Mouse (Mus musculus) retina, embryonic 14.5 days (tissue): ENCODE measurements around the gene Nhlh1.

Source experiments
- DNase-seq: peaks from one replicate; pipeline ENCODE4 v3.0.0-alpha.2; 2015; ENCODE audit warnings: low spot score

The Nhlh1 gene

GRCm38 (mm10) chr1:172057491-172057921 lies at the start of gene Nhlh1:
Nhlh1 (minus strand) TSS chr1:172057573.
- DNase-seq, result peak; percentile 70

- peak; percentile 34 for DNase-seq
Observed at GRCm38 (mm10) chr1:172105101-172105500, 47.7 kb upstream of the Nhlh1 start.

GRCm38 (mm10) chr1:172103619-172104018 lies 46.2 kb upstream of the Nhlh1 start:
- no peak for DNase-seq

- no peak for DNase-seq
Observed at GRCm38 (mm10) chr1:172099325-172100033, 42.1 kb upstream of the Nhlh1 start.

DNA sequence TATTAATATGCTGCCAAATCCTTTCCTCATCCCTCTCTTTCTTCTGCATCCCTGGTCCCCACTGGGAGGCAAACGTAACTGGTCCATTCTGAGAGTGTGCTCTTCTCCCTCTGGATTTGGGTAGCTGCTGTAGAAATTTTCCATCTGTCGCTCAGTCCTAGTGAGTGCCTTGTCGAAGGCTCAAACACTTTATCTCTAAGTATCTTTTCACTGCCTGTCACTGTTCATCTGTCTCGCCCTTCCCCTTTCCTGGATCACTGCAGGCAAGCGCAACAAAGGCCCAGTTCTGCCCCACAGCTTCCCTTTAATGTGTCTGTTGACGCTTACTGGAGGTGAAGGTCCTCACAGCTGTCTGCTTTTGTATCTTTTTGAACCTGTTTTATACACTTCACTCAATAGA lies 37.8 kb upstream of the Nhlh1 start:
- peak; percentile 54 for DNase-seq

- no peak for DNase-seq
Observed at GRCm38 (mm10) chr1:172094295-172094694, 36.9 kb upstream of the Nhlh1 start.

- no peak for DNase-seq
Observed at GRCm38 (mm10) chr1:172093522-172093921, 36.1 kb upstream of the Nhlh1 start.

- DNase-seq, result no peak
Observed at GRCm38 (mm10) chr1:172082899-172083445, 25.6 kb upstream of the Nhlh1 start.

GRCm38 (mm10) chr1:172082101-172082898 lies 24.9 kb upstream of the Nhlh1 start, which contains the start of the genes Copa and Ncstn:
Copa (plus strand) TSS chr1:172082529.
Ncstn (minus strand) TSS chr1:172082795.
- peak; percentile 98 for DNase-seq

DNA sequence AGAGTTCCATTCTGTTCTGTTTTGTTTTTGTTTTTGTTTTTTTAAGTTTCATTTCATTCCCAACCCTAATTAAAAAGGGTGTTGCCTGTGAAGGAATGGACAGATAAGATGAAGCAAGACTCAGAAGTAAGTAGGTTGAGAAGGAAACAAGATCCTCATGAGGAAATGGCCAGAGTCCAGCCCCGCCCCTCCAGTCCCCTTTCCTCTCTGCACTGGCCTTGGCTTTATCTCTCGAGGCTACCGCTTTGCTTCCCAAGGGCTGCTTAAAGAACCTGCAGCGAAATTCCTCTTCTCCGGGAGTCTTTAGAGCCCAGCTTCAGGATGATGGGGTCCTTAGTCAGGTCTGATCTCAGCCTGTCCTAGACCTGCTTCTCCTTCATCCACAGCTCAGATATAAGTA lies 20.6 kb upstream of the Nhlh1 start:
- no peak for DNase-seq

GRCm38 (mm10) chr1:172072604-172073003 lies 15.2 kb upstream of the Nhlh1 start:
- DNase-seq, result no peak

- peak; percentile 51 for DNase-seq
Observed at GRCm38 (mm10) chr1:172071556-172071955, 14.2 kb upstream of the Nhlh1 start.

DNA sequence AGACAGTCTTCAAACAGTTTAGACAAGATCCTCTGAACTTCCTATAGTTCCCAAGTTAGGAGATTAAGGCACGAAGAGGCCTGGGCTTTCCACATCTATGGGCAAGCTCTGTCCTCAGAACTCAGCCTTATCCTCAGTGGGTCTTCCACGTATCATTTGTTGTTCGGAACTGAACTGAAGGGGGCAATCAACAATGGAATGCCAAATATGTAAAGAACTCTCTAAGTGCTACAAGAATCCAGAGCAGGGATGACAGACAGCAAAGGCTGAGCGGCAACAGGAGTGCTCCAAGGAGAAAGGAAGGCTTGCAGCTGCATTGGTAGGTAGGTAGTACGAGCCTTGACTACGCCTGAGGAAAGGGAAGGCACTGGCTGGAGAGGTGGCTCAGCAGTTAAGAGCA lies 12.9 kb upstream of the Nhlh1 start:
- no peak for DNase-seq

GRCm38 (mm10) chr1:172064613-172065141 lies 7.3 kb upstream of the Nhlh1 start:
- DNase-seq, result no peak

DNA sequence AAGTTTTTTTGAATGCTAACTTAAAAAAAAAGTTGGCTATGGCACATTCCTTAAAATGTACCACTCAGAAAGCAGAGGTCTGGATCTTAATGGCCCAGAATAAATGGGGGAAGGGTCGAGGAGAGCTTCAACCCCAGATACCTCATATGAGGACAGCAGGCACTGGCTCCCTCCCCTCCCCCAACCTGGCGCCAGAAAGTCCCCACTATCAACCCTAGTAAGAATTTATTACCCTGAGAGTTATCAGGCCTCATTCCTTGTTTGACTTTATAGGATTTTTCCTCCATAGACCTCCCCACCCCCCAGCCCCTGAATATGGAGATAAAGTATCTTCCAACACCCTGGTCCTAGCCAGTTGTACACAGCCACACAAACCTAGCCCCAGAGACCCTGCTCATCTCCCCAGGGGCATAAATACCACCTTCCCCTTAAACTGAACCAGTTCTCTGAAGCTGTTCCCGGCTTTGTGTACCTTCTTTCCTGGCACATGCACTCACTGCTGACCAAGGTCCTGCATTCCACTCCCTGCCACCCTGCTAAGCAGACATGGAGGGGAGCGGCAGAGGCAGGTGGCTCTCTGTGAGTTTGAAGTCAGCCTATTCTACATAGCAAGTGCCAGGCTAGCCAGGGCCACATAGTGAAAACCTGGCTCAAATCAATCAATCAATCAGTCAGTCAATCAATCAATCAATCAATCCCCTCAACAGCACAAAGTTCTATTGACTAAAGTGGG lies 6.1 kb upstream of the Nhlh1 start:
- no peak for DNase-seq

- DNase-seq, result no peak
Observed at GRCm38 (mm10) chr1:172062101-172062500, 4.7 kb upstream of the Nhlh1 start.

DNA sequence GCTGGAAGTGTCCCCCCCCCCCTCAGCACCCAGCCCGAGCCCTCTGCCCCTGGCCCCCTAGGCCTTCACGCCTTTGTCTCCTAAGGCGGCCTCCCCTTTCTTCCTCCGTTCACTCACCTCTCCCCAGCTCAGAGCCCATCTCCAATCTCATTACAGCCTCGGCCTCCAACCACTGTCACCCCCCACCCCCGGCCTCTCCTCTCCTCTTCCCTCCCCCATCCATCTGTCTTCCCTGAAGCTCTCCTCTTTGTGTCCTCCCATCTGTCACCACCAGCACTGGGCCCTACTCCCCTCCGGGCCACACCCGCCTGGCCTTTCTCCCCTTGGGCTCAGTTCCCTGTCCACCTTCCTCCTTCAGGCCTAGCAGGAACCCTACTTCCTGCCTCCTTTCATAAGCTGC lies 3.8 kb upstream of the Nhlh1 start:
- peak; percentile 52 for DNase-seq

- DNase-seq, result peak; percentile 48
Observed at GRCm38 (mm10) chr1:172060659-172061058, 3.3 kb upstream of the Nhlh1 start.

GRCm38 (mm10) chr1:172058874-172059273 lies 1.5 kb upstream of the Nhlh1 start:
- DNase-seq, result no peak

GRCm38 (mm10) chr1:172058321-172058720 lies 948 bp upstream of the Nhlh1 start:
- peak; percentile 60 for DNase-seq

DNA sequence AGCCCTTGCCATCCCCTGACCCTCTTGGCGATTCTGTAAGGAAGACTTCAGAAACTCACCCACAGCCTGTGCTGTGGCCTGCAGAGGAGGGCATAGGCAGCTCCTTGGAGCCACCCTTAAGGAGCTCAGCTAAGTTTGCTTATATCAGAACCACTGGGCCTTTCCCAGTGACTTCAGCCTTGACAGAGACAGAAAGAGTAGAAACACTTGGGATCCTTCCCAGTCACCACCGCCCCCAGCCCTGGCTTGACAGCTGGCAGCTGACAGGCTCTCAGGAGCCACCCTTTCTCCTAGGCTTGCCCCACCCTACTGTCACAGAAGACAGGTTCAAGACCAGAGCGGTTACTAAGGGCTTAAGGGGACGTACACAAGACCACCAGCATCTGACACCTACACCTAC lies 1.1 kb downstream of the Nhlh1 start:
- DNase-seq, result no peak
